Mouse (Mus musculus): Measurements from ENCODE around the gene Dnase2a. TPM values are rescaled to one million over a fixed set of nuclear protein-coding genes. Genes with fewer than 3 reads are reported as not detected.
A peak's percentile ranks its signal among the peaks of the same experiment; 100 is the strongest.

Gene Dnase2a
- polyA plus RNA-seq, 1 experiment from 2014 or later: 5.6 TPM

GRCm38 (mm10) chr8:84927513-84927912 lies 19.2 kb downstream of the Dnase2a start:
- no peaks in the 10 kb centered on the region for H3K9me3 ChIP-seq
- H3K4me1 ChIP-seq: peaks cover 9% of the 10 kb centered on the region
- no peak overlapping the region for H3K4me2 ChIP-seq (replicated peaks)
- peaks cover 54% of the 10 kb centered on the region for H3K36me3 ChIP-seq
- ATAC-seq (replicated peaks): no peak
- WGBS: 90% methylated on average over 1 of the region's 1 CpGs
- H3K27ac ChIP-seq (replicated peaks): no peak overlapping the region
- peaks cover 7% of the 10 kb centered on the region; the same call in 1 of the 2 replicates for H3K27me3 ChIP-seq
- no peak overlapping the region for H3K9ac ChIP-seq (replicated peaks)
- no peak overlapping the region for H3K4me3 ChIP-seq

- 2% methylated on average over 52 of the region's 52 CpGs for WGBS
- H3K27ac ChIP-seq (replicated peaks): no peak overlapping the region
- H3K4me3 ChIP-seq: peak overlapping the region; percentile 33
- peaks cover 7% of the 10 kb centered on the region; the same call in 1 of the 2 replicates for H3K27me3 ChIP-seq
- H3K9me3 ChIP-seq: no peaks in the 10 kb centered on the region
- H3K36me3 ChIP-seq: peaks cover 51% of the 10 kb centered on the region
- H3K4me2 ChIP-seq (replicated peaks): peak overlapping the region; percentile 51
- ATAC-seq (replicated peaks): peak; percentile 64; the same call in 1 of the 2 replicates
- peaks cover 11% of the 10 kb centered on the region for H3K4me1 ChIP-seq
- H3K9ac ChIP-seq (replicated peaks): peak overlapping the region; percentile 26; the same call in 1 of the 2 replicates
These were observed 20.3 kb downstream of the Dnase2a start for GRCm38 (mm10) chr8:84928456-84929306.

GRCm38 (mm10) chr8:84930582-84930981 lies 22.2 kb downstream of the Dnase2a start:
- Histone ChIP-seq H3K27ac (replicated peaks) (no peak overlapping the region), H3K36me3 (peaks cover 38% of the 10 kb centered on the region), H3K4me1 (peaks cover 30% of the 10 kb centered on the region), H3K9me3 (no peaks in the 10 kb centered on the region), H3K9ac (replicated peaks) (no peak overlapping the region), H3K27me3 (peaks cover 7% of the 10 kb centered on the region; the same call in 1 of the 2 replicates), H3K4me3 (no peak overlapping the region), H3K4me2 (replicated peaks) (no peak overlapping the region)
- 92% methylated on average over 13 of the region's 13 CpGs for WGBS
- ATAC-seq (replicated peaks): no peak

GRCm38 (mm10) chr8:84933767-84934559 lies 25.6 kb downstream of the Dnase2a start:
- peak overlapping the region; percentile 88 for H3K4me3 ChIP-seq
- H3K4me2 ChIP-seq (replicated peaks): peak overlapping the region; percentile 63
- H3K27ac ChIP-seq (replicated peaks): no peak overlapping the region
- H3K9me3 ChIP-seq: no peaks in the 10 kb centered on the region
- peaks cover 21% of the 10 kb centered on the region for H3K36me3 ChIP-seq
- H3K9ac ChIP-seq (replicated peaks): 0 out of 2 replicates have a peak overlapping the region, but pooled peaks have one; percentile 98
- H3K4me1 ChIP-seq: peaks cover 43% of the 10 kb centered on the region
- no peak for ATAC-seq (replicated peaks)
- WGBS: 84% methylated on average over 16 of the region's 16 CpGs
- peaks cover 7% of the 10 kb centered on the region; the same call in 1 of the 2 replicates for H3K27me3 ChIP-seq

GRCm38 (mm10) chr8:84934860-84935259 lies 26.5 kb downstream of the Dnase2a start:
- peak overlapping the region; percentile 93 for H3K27ac ChIP-seq (replicated peaks)
- no peaks in the 10 kb centered on the region for H3K9me3 ChIP-seq
- H3K36me3 ChIP-seq: peaks cover 21% of the 10 kb centered on the region
- peaks cover 7% of the 10 kb centered on the region; the same call in 1 of the 2 replicates for H3K27me3 ChIP-seq
- H3K4me3 ChIP-seq: peak overlapping the region; percentile 88
- peak; percentile 66 for ATAC-seq (replicated peaks)
- 1% methylated on average over 15 of the region's 15 CpGs for WGBS
- peak overlapping the region; percentile 98 for H3K9ac ChIP-seq (replicated peaks)
- peaks cover 36% of the 10 kb centered on the region for H3K4me1 ChIP-seq
- H3K4me2 ChIP-seq (replicated peaks): peak overlapping the region; percentile 63

- Histone ChIP-seq H3K9me3 (no peaks in the 10 kb centered on the region), H3K9ac (replicated peaks) (peak overlapping the region; percentile 98), H3K36me3 (peaks cover 15% of the 10 kb centered on the region), H3K4me2 (replicated peaks) (peak overlapping the region; percentile 63), H3K4me3 (peak overlapping the region; percentile 88), H3K27ac (replicated peaks) (peak overlapping the region; percentile 93; the same call in 1 of the 2 replicates), H3K27me3 (peaks cover 4% of the 10 kb centered on the region; the same call in 1 of the 2 replicates), H3K4me1 (peaks cover 36% of the 10 kb centered on the region)
- peak; percentile 2; the same call in 1 of the 2 replicates for ATAC-seq (replicated peaks)
- 11% methylated on average over 14 of the region's 14 CpGs for WGBS
These were observed 27.1 kb downstream of the Dnase2a start for GRCm38 (mm10) chr8:84935489-84935888.

- H3K36me3 ChIP-seq: peaks cover 11% of the 10 kb centered on the region
- peaks cover 36% of the 10 kb centered on the region for H3K4me1 ChIP-seq
- peak overlapping the region; percentile 93 for H3K27ac ChIP-seq (replicated peaks)
- H3K4me2 ChIP-seq (replicated peaks): peak overlapping the region; percentile 63
- ATAC-seq (replicated peaks): peak; percentile 46
- H3K4me3 ChIP-seq: peak overlapping the region; percentile 88
- 14% methylated on average over 23 of the region's 23 CpGs for WGBS
- no peaks in the 10 kb centered on the region for H3K9me3 ChIP-seq
- no peaks in the 10 kb centered on the region for H3K27me3 ChIP-seq
- peak overlapping the region; percentile 98 for H3K9ac ChIP-seq (replicated peaks)
These were observed 27.9 kb downstream of the Dnase2a start for GRCm38 (mm10) chr8:84936041-84936961.

- Histone ChIP-seq H3K9ac (replicated peaks) (peak within 1 kb of the TSS; percentile 98), H3K4me2 (replicated peaks) (peak within 1 kb of the TSS; percentile 63), H3K36me3 (peaks cover 8% of the 10 kb centered on the region; the same call in 1 of the 2 replicates), H3K4me3 (peak within 1 kb of the TSS; percentile 88), H3K9me3 (no peaks in the 10 kb centered on the region), H3K27me3 (no peaks in the 10 kb centered on the region), H3K27ac (replicated peaks) (peak within 1 kb of the TSS; percentile 93), H3K4me1 (peaks cover 36% of the 10 kb centered on the region)
- ATAC-seq (replicated peaks): peak; percentile 60
- WGBS: under 1% methylated on average over 47 of the region's 50 CpGs
These were observed 28.7 kb downstream of the Dnase2a start, which contains the start of gene Mast1 for GRCm38 (mm10) chr8:84936962-84937546. Gene Mast1 (minus strand): TSS chr8:84937359.

GRCm38 (mm10) chr8:84937620-84938485 lies 29.5 kb downstream of the Dnase2a start:
- H3K27ac ChIP-seq (replicated peaks): peak overlapping the region; percentile 93
- H3K36me3 ChIP-seq: 0 out of 2 replicates have a peak, but pooled peaks cover under 1% of the 10 kb centered on the region
- H3K9ac ChIP-seq (replicated peaks): peak overlapping the region; percentile 98; the same call in 1 of the 2 replicates

GRCm38 (mm10) chr8:84943699-84944098 lies 35.3 kb downstream of the Dnase2a start:
- Histone ChIP-seq H3K9me3 (no peaks in the 10 kb centered on the region), H3K27ac (replicated peaks) (no peak overlapping the region), H3K4me1 (peaks cover 29% of the 10 kb centered on the region), H3K4me3 (no peak overlapping the region), H3K27me3 (peaks cover 40% of the 10 kb centered on the region), H3K36me3 (no peaks in the 10 kb centered on the region), H3K9ac (replicated peaks) (no peak overlapping the region), H3K4me2 (replicated peaks) (0 out of 2 replicates have a peak overlapping the region, but pooled peaks have one; percentile 78)
- no peak for ATAC-seq (replicated peaks)
- 15% methylated on average over 4 of the region's 4 CpGs for WGBS

More at GRCm38 (mm10) chr8:84937620-84938485, 29.5 kb downstream of the Dnase2a start:
- Histone ChIP-seq H3K4me1 (peaks cover 36% of the 10 kb centered on the region), H3K9me3 (no peaks in the 10 kb centered on the region), H3K4me3 (peak overlapping the region; percentile 88), H3K4me2 (replicated peaks) (peak overlapping the region; percentile 63), H3K27me3 (no peaks in the 10 kb centered on the region)
- WGBS: 66% methylated on average over 13 of the region's 13 CpGs
- no peak for ATAC-seq (replicated peaks)
